Mouse (Mus musculus): Measurements from ENCODE around the gene Tmco1. TPM values are rescaled to one million over a fixed set of nuclear protein-coding genes. Genes with fewer than 3 reads are reported as not detected.

The Tmco1 gene
- polyA plus RNA-seq, 1 experiment from 2014 or later, result 134 TPM

DNA sequence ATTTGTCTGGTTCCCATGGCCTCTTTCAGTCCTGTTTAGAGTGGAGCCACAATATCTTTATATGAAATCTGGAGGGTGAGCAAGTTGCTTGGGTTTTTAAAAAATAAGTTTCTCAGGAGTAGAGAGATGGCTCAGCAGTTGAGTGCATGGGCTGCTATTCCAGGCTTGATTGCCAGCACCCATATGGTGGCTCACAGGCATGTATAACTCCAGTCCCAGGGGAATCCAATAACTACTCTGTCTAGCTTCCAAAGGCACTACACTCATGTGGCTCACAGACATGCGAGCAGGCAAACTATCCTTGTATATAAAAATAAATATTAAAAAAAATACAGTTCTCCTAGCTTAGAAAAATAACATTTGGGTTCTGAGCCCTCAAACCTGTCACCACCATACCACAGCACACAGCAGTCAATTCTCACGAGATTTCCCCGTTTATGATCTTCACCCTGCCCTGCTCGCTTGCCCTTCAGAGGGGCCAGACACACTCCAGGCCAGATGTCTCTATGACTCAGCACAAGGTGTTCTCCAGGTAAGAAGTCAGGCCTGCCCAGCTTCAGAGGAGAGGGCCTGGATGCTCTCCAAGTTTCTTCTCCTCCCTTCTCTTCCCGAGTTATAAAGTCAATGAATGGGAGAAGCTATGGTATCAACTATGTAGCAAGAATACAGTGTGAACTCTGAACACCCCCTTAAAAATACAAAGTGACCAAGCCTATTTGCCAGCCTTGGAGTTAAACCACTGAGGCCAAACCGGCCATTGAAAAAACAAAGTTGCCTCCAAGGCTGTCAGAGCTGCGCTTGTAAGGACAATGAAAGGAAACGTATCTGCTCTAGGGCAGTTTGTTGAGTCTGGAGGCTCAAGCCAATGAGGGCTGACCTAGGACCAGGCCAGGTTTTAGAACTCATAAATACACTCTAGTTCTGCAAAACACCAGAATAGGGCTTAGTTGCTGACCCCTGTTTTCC is 73.2 kb downstream of the Tmco1 start:
- 72% methylated on average over 8 of the region's 8 CpGs for WGBS
- ATAC-seq (replicated peaks; ENCODE audit: low FRiP score, low read depth), result 0 out of 2 replicates have a peak, but pooled peaks have one; percentile 41

DNA sequence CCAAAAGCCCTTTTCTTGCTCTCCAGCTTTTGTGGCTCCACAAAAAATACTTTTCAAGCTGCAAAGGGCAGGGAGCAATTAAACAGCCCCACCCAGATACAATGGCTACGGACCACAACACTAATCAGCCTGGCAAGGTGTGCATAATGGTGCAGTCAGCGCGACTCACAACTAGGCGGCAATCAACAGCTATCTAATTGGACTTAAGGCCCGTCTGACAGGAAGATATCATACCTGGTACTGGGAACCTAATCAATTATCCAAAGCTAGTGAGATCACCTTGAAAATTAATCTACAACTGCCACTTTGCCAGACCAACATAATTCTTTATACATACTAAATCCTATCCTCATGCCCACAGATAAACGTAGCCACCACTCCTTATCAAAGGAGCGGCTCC is 74.1 kb downstream of the Tmco1 start:
- Histone ChIP-seq H3K9me3 (replicated peaks; ENCODE audit: low read length) (no peaks in the 10 kb centered on the region), H3K4me3 (replicated peaks; ENCODE audit: low read depth, low read length) (no peak overlapping the region), H3K4me1 (replicated peaks; ENCODE audit: insufficient read depth, low read length) (no peaks in the 10 kb centered on the region), H3K9ac (ENCODE audit: low read depth, low read length) (no peak overlapping the region), H3K27ac (no peak overlapping the region), H3K4me2 (ENCODE audit: low read length) (no peak overlapping the region), H3K36me3 (ENCODE audit: insufficient read depth, low read length) (no peaks in the 10 kb centered on the region), H3K27me3 (ENCODE audit: insufficient read depth, low read length) (no peaks in the 10 kb centered on the region)
- no peak for DNase-seq (ENCODE audit: low spot score)
- TF ChIP-seq CTCF (IDR thresholded peaks at IDR 0.05; ENCODE audit: low read depth), result no peak
- WGBS, result 67% methylated on average over 7 of the region's 7 CpGs
- no peak for ATAC-seq (replicated peaks; ENCODE audit: low FRiP score, low read depth)

More for the DNA sequence above, 73.2 kb downstream of the Tmco1 start:
- no peak overlapping the region for H3K4me2 ChIP-seq (ENCODE audit: low read length)
- no peak overlapping the region for H3K27ac ChIP-seq
- no peaks in the 10 kb centered on the region for H3K27me3 ChIP-seq (ENCODE audit: insufficient read depth, low read length)
- H3K36me3 ChIP-seq (ENCODE audit: insufficient read depth, low read length), result 0 out of 2 replicates have a peak, but pooled peaks cover under 1% of the 10 kb centered on the region
- H3K4me3 ChIP-seq (replicated peaks; ENCODE audit: low read depth, low read length), result no peak overlapping the region
- H3K9me3 ChIP-seq (replicated peaks; ENCODE audit: low read length), result no peaks in the 10 kb centered on the region
- H3K4me1 ChIP-seq (replicated peaks; ENCODE audit: insufficient read depth, low read length), result no peaks in the 10 kb centered on the region
- no peak overlapping the region for H3K9ac ChIP-seq (ENCODE audit: low read depth, low read length)
- no peak for DNase-seq (ENCODE audit: low spot score)
- TF ChIP-seq CTCF (IDR thresholded peaks at IDR 0.05; ENCODE audit: low read depth), result no peak

DNA sequence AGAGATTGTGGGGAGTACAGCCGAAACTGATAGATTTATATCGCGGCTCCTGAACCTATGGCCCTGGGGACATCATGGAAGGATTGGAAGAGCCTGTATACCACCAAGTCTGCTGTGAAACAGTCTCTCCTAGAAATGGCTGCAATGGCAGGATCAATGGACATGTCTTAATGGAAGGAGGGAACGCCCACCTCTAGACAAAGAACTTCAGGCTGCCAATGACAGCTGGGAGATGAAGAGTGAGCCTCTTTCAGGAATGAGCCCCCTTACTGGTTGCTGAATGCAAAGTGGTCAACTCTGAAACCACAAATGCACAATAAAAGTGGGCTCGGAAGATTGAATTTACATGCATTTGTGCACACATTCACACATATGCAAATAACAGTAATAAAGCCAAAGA is 74.6 kb downstream of the Tmco1 start:
- H3K36me3 ChIP-seq (ENCODE audit: insufficient read depth, low read length), result no peaks in the 10 kb centered on the region
- H3K4me2 ChIP-seq (ENCODE audit: low read length), result no peak overlapping the region
- DNase-seq (ENCODE audit: low spot score), result no peak
- H3K27ac ChIP-seq, result no peak overlapping the region
- no peaks in the 10 kb centered on the region for H3K9me3 ChIP-seq (replicated peaks; ENCODE audit: low read length)
- no peaks in the 10 kb centered on the region for H3K27me3 ChIP-seq (ENCODE audit: insufficient read depth, low read length)
- no peaks in the 10 kb centered on the region for H3K4me1 ChIP-seq (replicated peaks; ENCODE audit: insufficient read depth, low read length)
- ATAC-seq (replicated peaks; ENCODE audit: low FRiP score, low read depth), result no peak
- no peak for TF ChIP-seq CTCF (IDR thresholded peaks at IDR 0.05; ENCODE audit: low read depth)
- 83% methylated on average over 5 of the region's 5 CpGs for WGBS
- no peak overlapping the region for H3K9ac ChIP-seq (ENCODE audit: low read depth, low read length)
- H3K4me3 ChIP-seq (replicated peaks; ENCODE audit: low read depth, low read length), result no peak overlapping the region

DNA sequence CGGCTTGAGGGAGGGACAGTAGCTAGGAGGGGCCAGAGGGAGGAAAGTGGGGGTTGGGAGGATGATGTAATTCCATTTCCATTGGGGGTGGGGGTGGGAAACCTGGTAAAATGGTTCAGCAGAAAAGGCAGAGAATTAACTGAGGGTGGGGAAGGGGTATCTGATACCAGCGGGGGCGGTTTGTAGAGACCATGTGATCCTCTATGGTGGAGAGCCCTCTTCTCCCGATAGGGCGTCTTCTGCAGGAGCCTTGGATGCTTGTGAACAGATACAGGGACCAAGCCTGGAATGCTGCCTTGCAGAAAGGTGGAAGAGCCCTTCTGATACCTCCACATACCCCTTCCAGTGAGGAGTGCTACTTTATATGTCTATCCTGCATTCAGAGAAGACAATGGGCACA is 75.0 kb downstream of the Tmco1 start:
- Histone ChIP-seq H3K9ac (ENCODE audit: low read depth, low read length) (no peak overlapping the region), H3K4me2 (ENCODE audit: low read length) (no peak overlapping the region), H3K27ac (no peak overlapping the region), H3K36me3 (ENCODE audit: insufficient read depth, low read length) (no peaks in the 10 kb centered on the region), H3K9me3 (replicated peaks; ENCODE audit: low read length) (no peaks in the 10 kb centered on the region), H3K4me3 (replicated peaks; ENCODE audit: low read depth, low read length) (no peak overlapping the region), H3K27me3 (ENCODE audit: insufficient read depth, low read length) (no peaks in the 10 kb centered on the region), H3K4me1 (replicated peaks; ENCODE audit: insufficient read depth, low read length) (no peaks in the 10 kb centered on the region)
- DNase-seq (ENCODE audit: low spot score) (no peak), ATAC-seq (replicated peaks; ENCODE audit: low FRiP score, low read depth) (no peak)
- WGBS, result 78% methylated on average over 5 of the region's 5 CpGs
- TF ChIP-seq CTCF (IDR thresholded peaks at IDR 0.05; ENCODE audit: low read depth), result no peak

Small RNA genes within 50 kb of the gene (microRNA-seq; reads per million reads assigned to microRNA genes)
- gene Gm25911 (not detected), gene Mir6347 (not detected)

Other genes starting within 250 kb of the Tmco1 start
- 50.9 and 51.0 TPM in 2 replicates for gene Uck2, start 23.1 kb upstream of the Tmco1 start, polyA plus RNA-seq (2015; fragmentation: Nextera tagmentation; extraction: Ambion mirVana)
- gene Aldh9a1, start 41.6 kb downstream of the Tmco1 start, polyA plus RNA-seq (2015; fragmentation: Nextera tagmentation; extraction: Ambion mirVana), result 54.3 and 64.6 TPM in 2 replicates
- gene Mgst3, start 85.5 kb downstream of the Tmco1 start, polyA plus RNA-seq (2015; fragmentation: Nextera tagmentation; extraction: Ambion mirVana), result 102 and 104 TPM in 2 replicates
- gene Lrrc52, start 158.4 kb downstream of the Tmco1 start, polyA plus RNA-seq (2015; fragmentation: Nextera tagmentation; extraction: Ambion mirVana), result not detected in 2 replicates